Mouse (Mus musculus) cerebellum, adult 11-12 months (tissue): ENCODE results near the gene Mad1l1.

Experiments used
- DNase-seq: peaks from one replicate; pipeline ENCODE4 v3.0.0; 2022

The Mad1l1 gene

DNA sequence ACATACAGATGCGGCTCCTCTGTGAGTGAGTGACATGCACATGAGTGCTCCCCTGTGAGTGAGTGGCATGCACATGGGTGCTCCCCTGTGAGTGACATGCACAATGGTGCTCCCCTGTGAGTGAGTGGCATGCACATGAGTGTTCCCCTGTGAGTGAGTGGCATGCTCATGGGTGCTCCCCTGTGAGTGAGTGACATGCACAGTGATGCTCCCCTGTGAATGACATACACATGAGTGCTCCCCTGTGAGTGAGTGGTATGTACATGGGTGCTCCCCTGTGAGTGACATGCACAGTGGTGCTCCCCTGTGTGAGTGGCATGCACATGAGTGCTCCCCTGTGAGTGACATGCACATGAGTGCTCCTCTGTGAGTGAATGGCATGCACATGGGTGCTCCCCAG, 339.4 kb downstream of the Mad1l1 start:
- no peak for DNase-seq

- DNase-seq, result no peak
These were observed 342.0 kb downstream of the Mad1l1 start for GRCm38 (mm10) chr5:139979371-139979770.

DNA sequence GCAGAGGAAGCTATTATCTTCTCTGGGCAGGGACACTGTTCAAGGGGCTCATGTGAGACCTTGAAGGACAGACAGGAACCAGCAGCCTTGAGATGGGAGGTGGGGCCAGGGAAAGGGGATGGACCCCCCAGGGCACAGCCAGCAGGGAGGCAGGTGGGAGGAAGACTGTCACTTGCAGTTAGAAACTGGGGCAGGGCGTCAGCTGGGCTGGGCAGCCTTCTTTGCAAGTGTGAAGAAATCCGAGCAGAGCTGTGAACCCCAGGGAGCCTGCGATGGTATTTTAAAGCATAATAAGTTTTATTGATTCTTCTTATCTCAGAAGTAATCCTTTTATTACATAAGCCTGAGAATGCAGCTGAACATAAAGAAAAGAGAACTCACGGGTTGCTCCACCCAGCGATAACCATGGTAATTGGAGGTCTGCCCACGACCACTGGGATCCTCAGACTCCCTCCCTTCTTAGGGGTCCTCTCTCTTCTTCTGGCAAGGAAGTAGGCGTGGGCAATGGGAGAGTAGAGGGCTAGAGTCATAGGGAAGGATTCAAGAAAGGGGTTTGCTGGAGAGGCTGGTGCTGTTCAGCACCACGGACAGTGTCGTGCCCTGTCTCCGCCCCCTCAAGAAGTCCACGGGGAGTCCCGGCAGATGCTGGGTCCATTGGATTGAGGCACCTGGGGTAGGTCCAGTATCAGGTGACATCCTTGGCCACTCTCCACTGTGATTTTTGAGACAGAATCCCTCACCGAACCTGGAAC, 342.7 kb downstream of the Mad1l1 start:
- no peak for DNase-seq

- no peak for DNase-seq
These were observed 343.9 kb downstream of the Mad1l1 start for GRCm38 (mm10) chr5:139977476-139977875.

- no peak for DNase-seq
These were observed 344.8 kb downstream of the Mad1l1 start for GRCm38 (mm10) chr5:139976584-139976983.

DNA sequence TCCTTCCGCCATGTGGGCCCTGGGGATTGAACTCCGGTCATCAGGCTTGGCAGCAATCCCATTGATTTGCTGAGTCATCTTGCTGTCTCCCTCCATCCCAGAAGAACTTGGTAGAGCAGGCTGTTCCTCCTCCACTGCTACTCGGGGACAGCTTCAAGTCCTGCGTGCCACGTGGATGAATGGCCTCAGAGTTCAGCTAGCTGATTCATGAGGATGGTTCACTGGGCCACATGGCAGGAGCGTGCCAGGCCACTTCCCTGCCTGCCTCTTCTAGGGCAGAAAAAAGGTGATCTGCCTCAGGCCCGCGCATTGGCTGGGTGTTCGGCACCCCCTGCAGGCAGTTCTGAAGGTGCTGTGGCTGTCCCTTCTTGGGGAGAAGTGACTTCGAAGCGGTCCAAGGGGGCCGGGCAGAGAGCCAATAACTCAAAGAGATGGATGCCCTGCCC, 351.1 kb downstream of the Mad1l1 start:
- peak; percentile 11 for DNase-seq

GRCm38 (mm10) chr5:139969151-139969948, 352.0 kb downstream of the Mad1l1 start:
- DNase-seq, result no peak

- no peak for DNase-seq
These were observed 355.8 kb downstream of the Mad1l1 start for GRCm38 (mm10) chr5:139965596-139965995.

DNA sequence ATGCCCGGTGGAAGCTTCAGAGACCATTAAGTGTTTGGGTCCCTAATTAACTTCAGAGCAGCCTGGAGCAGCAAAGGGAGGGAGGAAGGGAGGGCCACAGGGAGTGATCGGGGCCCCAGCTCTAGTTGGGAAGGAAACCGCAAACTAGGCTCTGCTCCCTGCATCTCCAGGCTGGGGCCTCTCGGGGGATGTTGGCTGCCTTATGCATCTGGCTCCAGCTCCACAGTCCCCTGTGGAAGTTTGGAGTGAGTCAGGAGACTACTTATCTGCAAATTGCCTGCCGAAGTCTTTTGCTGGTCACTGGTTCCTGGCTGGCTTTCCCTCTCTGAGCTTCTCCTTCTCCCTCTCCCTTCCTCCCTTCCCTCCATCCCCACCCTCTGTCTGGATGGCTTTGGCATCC, 357.0 kb downstream of the Mad1l1 start:
- no peak for DNase-seq

GRCm38 (mm10) chr5:139959741-139960140, 361.6 kb downstream of the Mad1l1 start:
- no peak for DNase-seq
